Mouse (Mus musculus) Muller cell, postnatal 12 days (primary cell): Measurements from ENCODE around the gene Msi1.

ENCODE experiments used
- DNase-seq: peaks from one replicate; pipeline ENCODE4 v3.0.0-alpha.2; 2015; ENCODE audit errors: inconsistent ontology term

Msi1 gene

GRCm38 (mm10) chr5:115429359-115430186, at the start of gene Msi1:
TSS of gene Msi1 (plus strand) at chr5:115429599.
- DNase-seq = peak; percentile 80

- DNase-seq = no peak
Measured at GRCm38 (mm10) chr5:115391935-115392334, 37.5 kb upstream of the Msi1 start.

GRCm38 (mm10) chr5:115392969-115393368, 36.4 kb upstream of the Msi1 start:
- DNase-seq = no peak

- DNase-seq = no peak
Measured at GRCm38 (mm10) chr5:115394223-115394622, 35.2 kb upstream of the Msi1 start.

- no peak for DNase-seq
Measured at GRCm38 (mm10) chr5:115394836-115395235, 34.6 kb upstream of the Msi1 start.

- no peak for DNase-seq
Measured at GRCm38 (mm10) chr5:115396654-115397053, 32.7 kb upstream of the Msi1 start.

GRCm38 (mm10) chr5:115397839-115398780, 31.3 kb upstream of the Msi1 start:
- peak; percentile 94 for DNase-seq

- DNase-seq = no peak
Measured at GRCm38 (mm10) chr5:115402063-115402462, 27.3 kb upstream of the Msi1 start.

GRCm38 (mm10) chr5:115403436-115404140, 25.8 kb upstream of the Msi1 start:
- peak; percentile 46 for DNase-seq

GRCm38 (mm10) chr5:115404241-115404794, 25.1 kb upstream of the Msi1 start:
- peak; percentile 73 for DNase-seq

- no peak for DNase-seq
Measured at GRCm38 (mm10) chr5:115405205-115405604, 24.2 kb upstream of the Msi1 start.

- DNase-seq = no peak
Measured at GRCm38 (mm10) chr5:115408110-115408509, 21.3 kb upstream of the Msi1 start.

- peak; percentile 78 for DNase-seq
Measured at GRCm38 (mm10) chr5:115415111-115416085, 14.0 kb upstream of the Msi1 start.

- DNase-seq = no peak
Measured at GRCm38 (mm10) chr5:115428831-115429358, 504 bp upstream of the Msi1 start.

GRCm38 (mm10) chr5:115430187-115430960, 975 bp downstream of the Msi1 start:
- no peak for DNase-seq

- DNase-seq = peak; percentile 88
Measured at GRCm38 (mm10) chr5:115431061-115431897, 1.9 kb downstream of the Msi1 start.

- DNase-seq = no peak
Measured at GRCm38 (mm10) chr5:115431898-115432259, 2.5 kb downstream of the Msi1 start.

GRCm38 (mm10) chr5:115432395-115432794, 3.0 kb downstream of the Msi1 start:
- DNase-seq = peak; percentile 39
